Mouse (Mus musculus): ENCODE measurements around the gene Cib2.
A peak's percentile ranks its signal among the peaks of the same experiment; 100 is the strongest.
"Not testable (repeated sequence)": the region's sequence is repeated elsewhere in the genome, so short reads cannot be mapped to it uniquely, and the experiment has no call there.

The Cib2 gene

DNA sequence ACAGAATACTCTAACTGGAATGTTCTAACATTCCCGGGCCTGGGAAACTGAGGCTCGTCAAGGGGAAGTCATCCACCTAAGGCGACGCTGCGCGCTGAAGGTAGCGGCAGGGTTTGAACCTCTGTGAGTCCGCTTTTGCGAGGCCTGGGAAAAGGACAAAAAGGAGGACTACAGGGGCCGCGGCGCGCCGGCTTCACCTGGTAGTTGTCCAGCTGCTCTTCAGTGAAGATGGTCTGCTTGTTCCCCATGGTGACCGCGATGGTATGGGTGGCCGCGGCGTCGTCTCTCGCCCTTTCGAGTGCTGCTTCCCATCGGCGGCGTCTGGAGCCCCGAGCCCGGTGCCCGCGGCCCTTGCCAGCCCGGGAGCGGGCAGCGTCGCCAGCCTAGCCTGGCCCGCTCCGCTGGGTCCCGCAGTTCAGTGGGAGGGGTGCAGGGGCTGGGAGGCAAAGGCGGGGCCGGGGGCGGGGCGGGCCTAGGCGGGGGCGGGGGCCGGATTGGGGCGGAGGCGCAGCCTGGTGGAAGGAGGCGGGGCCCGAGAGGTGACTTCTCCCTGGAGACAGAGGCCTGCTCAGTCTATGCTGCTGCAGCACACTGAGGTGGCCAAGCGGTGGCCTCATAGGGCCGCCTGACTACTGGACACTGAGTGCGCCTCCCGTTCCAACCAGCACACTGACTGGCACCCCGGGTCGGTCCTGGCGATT is at the start of gene Cib2:
Gene Cib2, minus strand, starts transcription at position 448 of the 701 bp plus-strand sequence.
- DNase-seq = peak; percentile 89

DNA sequence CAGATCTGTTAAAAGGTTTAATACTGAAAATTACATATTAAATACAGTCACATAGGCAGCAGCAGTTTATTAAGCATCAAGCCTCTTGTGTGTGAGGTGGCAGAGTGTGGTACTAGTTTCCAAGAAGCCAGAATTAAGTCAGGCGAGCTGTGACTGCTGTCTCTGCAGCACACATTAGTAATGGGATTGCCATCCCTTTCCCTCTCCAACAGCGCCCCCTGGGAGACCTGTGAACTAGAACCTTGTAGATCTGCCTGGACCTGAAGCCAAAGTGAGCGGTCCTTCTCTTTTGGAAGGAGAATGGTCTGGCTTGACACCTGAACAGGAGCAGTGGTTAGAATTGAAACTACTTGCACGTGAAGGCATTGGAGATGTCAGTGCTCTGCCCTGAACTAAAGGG is 44.9 kb upstream of the Cib2 start:
- DNase-seq = peak; percentile 83

DNA sequence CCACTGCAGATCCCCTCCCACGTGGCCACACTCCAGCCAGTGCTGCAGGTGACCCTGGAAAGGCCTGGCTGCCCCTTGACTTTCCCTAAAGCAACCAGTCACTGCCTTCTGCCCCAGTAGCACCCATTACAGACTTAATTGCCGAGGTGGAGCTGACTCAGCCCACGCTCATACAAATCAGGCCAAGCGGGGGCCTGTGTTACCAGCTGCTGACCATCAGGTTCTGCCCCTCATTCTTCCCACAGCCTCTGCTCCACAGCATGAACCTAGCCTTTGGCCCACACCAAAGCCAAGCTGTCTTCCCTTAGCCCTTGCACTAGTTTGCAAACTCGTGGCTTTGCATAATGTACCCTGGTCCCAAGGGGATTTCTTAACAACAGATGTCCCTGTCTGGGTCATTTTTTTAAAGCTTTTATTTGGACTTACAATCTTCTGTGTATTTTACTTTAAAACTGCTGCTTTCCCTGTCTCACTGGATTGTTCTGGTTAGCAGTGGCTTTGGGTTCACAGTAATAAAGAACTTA is 44.2 kb upstream of the Cib2 start:
- DNase-seq = no peak

DNA sequence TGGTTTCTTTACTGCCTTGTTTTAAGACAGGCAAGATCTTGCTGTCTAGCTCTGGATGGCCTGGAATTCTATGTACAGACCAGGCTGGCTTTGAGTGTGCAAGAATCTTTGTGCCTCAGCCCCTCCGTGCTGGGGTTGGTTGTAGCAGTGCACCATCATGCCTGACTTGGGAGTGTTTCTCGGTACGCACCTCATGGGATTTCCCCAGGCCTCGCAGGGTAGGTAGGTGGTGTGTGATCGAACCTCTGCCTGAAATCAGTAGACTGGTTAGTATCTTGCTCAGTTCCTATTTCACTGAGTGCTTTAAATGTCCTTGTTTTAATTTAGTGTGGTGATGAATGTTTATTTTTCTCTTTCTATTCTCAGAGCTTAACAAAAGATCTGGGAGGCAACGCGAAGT is 42.9 kb upstream of the Cib2 start:
- no peak for DNase-seq

DNA sequence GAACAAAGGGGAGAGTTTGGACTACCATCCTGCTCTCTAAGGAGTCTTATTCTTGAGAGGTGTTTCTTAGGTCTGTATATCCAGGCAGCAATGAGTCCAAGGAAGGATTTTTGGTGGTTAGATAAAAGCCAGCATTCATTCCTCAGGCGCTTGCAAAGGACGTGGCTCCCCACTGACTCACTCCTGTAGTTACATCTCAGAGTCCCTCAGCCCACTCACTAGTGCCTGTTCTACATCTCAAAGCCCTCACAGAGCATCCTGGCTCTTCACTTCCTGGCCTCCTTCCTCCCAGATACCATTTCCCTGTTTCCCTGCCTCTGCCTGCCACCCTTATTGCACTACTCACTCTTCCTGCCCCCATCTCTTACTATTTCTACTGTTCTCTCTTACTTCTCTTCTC is 42.4 kb upstream of the Cib2 start:
- DNase-seq = no peak

DNA sequence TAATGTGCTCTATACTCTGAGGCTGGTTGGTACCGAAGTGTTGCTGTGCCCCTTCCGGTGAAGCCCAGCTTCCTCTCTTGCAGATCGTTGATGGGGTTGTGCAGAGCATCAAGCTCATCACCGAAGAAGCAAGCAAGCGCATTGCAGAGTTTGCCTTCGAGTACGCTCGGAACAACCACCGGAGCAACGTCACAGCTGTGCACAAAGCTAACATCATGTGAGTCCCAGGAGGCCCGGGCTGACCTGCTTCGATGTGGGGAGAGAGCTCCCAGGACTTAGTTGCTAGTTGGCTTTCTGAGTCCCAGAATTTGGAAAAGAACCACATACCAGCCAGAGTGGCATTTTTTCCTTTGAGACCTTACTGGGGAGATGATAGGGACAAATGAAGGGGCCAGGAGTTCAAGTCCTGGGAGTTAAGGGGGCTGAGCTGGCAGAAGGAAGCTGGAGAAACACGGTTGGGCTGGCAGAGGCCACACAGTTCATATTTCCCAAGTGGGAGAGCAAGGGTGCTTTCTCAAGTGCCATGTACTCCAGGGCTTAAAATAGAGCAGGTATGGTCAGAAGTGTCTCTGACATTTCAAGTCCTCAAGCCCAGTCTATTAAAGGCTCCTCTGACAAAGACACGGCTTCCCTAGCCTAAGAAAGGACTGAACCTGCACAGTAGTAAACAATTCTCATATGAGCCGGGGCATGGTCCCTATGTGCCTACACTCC is 36.9 kb upstream of the Cib2 start:
- DNase-seq = no peak

DNA sequence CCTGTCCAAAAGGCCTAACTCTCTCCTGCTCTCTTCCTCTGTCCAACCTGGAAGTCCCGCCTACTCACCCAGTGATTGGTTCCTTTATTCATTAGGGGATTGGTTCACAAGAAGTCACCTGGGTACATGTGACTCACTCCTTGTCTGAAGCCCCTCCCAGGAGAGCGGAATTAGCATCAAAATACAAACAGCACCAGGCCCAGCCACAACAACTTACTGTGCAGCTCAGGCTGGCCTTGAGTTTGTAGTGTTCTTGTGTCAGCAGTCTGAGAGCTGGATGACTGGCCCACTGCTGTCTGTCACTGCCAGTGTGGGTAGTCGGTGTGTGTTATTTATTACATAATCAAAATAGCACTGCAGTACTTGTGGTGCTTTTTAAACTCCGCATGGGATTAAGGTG is 33.6 kb upstream of the Cib2 start:
- not testable (repeated sequence) for DNase-seq

DNA sequence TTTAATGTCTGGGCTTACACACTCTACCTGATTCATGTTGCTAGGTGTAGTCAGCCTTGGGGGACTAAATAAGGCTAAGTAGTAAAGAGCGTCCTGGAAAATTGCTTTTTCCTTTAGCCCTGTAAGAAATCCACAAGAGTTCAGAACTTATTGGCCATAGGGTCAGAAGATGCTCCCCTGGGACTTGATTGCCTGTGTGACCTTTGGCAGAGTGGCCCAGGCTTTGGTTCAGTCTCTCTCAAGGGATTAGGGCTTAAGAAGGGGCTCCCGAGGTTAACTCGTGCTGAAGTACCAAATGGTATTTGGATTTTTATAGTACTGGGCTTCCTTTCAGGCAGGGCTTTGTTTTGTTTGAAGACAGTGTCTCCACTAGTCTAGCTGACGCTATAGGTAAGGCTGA is 27.8 kb upstream of the Cib2 start:
- DNase-seq = no peak

DNA sequence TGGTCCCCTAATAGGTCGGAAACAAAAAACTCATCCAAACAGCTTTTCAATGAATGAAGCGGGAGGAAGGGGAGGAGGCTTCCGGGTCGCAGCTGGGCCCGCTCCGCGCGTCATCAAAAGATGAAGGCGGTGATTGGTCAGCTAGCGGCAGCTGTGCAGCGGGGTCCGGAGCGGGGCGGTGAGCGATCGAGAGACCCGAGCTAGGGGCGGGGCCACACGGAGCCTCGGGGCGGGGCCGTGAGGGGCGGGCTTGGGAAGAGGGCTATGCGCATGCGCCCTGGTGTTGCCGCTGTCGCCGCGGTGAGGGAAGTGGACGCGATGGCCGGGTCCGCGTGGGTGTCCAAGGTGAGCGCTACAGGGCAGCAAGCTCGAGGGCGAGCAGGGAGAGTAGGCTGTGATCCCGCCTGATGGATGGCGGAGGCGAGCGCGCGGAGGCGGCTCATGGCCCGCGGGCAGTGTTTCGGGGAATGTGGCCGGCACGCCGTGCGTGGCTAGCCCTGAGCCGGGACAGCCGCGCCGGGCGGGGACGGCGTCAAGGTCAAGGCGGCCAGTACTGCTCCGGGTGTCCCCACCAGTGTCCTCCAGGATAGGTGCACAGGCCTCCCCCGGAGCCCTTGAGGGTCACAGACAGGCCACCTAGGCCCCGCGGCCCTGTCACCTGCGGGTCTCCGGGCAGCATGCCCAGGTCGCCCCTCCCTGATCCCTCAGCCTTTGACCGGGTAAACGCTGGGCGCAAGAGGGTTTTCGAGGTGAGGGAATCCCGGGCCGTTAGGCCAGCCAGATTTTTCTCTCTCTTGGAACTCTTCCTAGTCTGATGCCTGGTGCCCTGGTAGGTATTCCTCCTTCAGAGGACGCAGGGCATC is 26.4 kb upstream of the Cib2 start, which contains the start of gene Idh3a:
Gene Idh3a, plus strand, starts transcription at position 136 of the 863 bp plus-strand sequence.
- peak; percentile 99 for DNase-seq

DNA sequence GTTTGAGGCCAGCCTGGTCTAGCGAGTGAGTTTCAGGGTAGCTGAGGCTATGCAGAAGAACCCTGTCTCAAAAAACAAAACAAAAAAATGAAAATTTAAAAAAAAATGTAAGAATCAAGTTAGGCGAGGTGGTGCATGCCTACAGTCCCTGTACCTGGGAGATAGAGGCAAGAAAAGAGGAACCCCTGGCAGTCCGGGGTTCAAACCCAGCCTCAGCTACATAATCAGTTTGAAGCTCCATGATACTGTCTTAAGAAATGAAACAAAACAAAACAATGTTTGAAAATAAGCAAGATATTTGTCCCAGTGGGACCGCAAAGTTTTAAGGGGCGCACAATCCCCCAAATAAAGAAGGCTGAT is 25.8 kb upstream of the Cib2 start:
- no peak for DNase-seq

DNA sequence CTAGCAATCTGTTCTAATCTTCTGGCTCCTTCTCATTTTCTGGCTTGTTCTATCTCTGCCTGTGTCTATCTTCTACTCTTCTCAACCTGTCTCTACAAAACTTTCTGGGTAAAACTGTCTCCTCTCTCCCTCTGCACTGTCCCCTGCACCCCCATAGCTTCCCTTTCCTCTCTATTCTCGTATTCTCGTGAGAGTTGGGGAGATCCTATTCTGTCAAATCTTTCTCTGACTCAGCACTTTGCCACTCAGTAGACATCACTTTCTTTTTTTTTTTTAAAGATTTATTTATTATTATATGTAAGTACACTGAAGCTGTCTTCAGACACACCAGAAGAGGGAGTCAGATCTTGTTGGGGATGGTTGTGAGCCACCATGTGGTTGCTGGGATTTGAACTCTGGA is 24.1 kb upstream of the Cib2 start:
- DNase-seq = not testable (repeated sequence)

DNA sequence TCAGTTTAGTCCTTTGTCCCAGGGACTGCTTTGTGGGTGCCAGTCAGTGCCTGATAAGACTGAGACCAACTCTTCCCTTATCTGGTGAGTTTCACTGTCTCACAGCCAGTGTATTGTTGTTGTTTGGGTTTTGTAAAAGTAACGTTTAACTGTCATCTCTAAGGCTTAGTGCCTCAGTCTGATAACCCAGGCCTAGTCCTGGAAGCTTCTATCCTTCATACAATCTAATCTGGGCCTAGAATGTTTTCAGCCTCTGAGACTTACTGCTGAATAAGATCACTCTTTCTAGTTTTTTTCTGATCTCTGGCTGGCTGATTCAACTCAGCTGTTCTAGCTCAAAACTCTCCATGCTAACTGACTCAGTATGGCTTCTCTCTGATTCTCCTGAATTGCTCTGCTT is 23.7 kb upstream of the Cib2 start:
- no peak for DNase-seq

DNA sequence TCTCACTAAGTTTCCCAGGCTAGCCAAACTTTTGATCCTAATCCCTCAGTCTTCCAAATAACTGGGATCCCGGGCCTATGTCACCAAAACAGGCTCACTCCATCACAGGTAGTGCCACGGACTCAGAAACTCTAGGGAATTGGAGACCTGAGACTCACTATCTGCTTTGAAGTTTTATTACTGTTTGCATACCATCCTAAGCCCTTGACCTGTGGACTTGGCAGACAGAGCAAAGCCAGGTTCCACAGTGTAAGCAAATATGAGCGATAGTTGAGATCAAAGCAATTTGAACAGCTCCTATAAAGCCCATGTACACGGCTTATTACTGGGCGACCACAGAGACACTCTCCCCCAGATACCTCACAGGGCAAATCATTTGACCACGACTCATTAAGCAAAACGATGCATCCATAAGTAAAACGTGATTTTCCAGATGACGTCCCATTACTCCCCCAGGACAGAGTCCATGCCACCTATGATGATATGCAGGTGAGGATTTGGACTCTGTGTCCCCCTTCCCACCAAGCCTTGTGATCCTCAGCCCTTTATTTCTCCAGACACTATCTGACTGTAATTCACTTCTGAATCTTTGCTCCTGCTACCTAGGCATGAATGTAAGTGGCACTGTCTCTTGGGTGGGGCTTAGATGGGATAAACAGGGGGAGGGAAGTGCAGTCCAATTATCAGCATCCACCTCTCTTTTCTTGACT is 11.3 kb upstream of the Cib2 start:
- DNase-seq = no peak

DNA sequence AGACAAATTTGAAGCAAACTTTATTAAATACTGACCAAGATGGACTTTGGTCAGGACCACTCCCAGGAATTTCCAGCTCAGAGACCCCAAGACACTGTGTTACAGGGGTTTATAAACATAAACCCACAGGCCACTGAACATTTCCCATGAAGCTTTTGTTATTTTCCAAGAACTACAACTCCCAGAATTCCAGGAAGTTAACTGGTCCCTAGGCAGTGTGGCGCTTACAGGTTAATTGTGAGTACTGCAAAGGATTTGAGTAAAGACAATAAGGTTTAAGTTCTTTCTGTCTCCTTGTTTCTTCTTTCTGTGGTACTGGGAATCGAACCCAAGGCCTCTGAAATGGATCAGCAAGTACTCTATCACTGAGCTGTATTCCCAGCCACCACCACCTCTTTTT is 8.7 kb upstream of the Cib2 start:
- no peak for DNase-seq

DNA sequence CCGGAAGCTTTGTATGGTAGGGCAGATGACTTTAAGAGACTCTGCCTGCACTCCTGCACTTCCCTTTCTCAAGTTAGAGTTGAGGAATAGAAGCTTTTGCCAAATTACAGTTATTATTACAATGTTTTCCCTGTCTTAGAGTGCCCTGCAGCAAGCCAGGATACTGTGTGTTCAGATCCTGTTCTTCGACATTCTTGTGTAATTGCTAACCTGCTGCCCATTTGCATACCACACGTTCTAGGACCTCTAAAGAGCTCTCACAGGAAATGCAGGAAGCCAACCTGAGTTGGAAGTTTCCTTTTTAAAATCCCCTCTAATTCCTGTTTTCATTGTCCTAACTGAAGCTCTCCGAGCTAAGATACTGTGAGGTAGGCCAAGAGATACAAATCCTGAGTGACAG is 6.9 kb upstream of the Cib2 start:
- DNase-seq = no peak

DNA sequence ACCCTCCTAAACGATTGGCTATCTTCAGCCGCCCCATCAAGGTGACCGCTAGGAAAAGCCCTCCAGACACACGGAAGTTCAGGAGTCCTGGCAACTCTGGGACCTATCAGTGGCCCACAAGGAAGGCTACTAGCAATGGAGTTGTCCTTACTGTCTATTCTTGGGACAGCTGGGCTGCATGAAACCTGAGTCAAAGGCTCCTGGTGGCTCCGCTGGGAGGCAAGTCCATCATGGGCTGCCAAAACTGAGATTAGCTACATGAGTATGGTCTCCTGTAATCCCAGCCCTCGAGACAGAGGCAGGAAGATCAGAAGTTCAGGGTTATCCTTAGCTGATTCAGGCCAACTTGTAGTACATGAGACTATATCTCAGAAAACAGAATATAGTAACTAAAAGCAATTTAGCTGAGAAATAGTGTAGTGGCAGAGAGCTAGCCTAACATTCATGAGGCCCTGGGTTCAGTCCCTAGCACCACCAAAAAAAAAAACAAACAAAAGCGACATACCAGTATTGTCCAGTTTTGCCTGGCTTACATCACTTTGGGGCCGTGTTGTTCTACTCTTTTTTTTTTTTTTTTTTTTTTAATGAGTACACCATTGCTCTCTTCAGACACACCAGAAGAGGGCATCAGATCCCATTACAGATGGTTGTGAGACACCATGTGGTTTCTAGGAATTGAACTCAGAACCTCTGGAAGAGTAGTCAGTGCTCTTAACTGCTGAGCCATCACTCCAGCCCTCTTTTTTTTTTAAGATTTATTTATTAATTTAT is 998 bp upstream of the Cib2 start:
- DNase-seq = no peak

DNA sequence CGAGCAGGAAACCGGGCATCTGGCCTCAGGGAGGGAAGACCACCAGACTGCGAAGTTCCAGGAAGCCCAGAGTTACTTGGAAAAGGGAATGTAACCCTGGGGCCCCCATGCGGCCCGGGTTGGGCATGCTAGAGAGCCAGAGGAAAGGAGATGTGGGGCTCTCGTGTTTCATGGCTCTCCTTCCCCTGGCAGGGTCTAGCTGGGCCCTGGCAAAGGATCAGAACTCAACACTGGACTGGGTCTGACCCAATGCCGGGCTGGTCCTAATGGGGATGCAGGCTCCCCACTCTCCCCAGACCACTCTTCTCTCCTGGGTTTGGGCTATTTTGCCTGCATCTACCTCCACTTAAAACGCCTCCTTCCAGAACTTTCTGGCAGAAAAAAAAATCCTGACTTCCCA is 1.3 kb downstream of the Cib2 start:
- DNase-seq = no peak

DNA sequence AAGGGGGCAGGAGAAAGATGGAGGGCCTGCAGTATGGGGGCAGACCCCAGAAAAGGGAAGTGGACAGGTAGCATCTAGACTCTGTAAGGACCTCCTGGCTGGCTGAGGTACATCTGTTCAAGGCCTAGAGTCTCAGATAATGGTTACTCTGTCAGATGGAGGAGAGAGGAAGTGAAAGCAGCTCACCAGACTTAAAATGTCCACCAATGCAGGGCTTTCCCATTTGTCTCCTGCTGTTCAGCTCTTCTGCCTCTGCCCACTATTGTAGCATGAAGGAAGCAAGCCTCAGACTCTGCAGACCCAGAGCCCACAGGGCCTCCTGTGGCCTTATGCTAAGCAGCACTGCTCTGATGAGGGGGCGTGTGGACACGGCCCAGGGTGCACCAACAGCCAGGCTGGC is 5.0 kb downstream of the Cib2 start:
- no peak for DNase-seq

DNA sequence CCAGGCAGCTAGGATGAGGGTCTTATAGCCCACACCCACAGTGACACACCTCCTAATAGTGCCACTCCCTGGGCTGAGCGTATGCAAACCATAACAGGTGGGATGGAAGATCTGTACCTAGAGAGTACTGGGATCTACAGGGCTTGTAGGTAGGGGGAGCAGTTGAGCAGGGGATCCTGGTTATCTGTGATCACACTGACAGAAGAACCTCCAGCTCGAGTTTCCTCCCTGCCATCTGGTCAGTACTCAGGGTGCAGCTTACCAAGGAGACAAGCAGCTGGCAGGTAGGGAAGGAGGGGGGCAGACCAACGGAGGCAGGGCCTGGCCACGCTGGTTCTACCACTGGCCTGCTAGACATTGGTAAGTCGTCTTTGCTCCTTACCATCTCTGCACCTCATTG is 7.6 kb downstream of the Cib2 start:
- DNase-seq = peak; percentile 61

DNA sequence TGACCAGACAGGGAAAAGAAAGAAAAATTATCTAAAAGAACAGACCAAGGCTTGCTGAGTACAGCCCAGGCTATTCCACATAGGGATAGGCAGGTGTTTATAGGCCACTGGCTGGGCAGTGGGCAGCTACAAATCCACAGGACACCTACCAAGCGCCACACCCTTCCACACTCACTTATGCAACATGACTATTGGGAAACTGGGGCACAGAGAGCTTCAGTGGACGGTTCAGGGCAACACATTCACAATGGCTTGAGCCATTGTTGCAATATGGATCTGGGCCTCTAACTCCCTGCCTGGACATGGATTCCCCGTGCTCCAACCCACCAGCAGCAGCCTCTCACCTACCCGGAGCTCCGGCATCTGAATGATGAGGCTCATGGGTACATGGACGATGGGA is 10.6 kb downstream of the Cib2 start:
- DNase-seq = no peak

DNA sequence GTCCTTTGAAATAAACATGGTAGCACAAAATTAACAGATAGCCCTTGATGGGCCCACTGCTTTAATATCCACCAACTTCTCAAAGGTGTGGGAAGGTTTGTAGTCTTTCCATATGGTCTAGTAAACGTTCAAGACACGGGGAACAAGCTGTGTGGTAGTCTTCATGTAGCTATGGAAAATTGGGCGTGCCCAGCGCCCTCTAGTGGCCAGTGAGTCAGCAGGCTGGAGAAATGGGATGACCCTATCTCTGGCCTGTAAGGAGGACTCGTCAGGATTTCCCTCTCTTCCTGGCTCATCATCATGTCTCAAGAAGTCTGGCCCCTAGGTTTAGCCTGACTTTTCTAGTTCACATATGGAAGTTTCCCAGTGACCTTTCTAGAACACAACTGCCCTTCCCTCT is 12.5 kb downstream of the Cib2 start:
- peak; percentile 73 for DNase-seq

DNA sequence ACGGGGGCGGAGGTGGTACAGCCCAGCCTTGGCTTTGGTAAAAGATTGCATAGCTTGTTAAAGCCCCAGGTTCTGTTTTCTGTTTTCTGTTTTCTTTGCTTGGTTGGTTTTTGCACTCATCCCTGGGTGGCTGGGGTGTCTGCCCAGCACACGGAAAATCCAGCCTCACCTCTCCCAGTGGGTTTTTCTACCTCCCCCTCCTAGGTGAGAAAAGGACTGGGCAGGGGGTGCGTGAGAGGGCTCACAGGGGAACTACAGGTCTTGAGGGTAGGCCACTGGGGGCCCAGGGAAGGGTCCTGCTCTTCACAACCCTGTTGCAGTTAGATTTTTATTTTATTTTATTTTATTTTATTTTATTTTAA is 15.1 kb downstream of the Cib2 start:
- DNase-seq = no peak
